Mouse (Mus musculus): ENCODE data around the gene Slc35e1.

Gene Slc35e1

DNA sequence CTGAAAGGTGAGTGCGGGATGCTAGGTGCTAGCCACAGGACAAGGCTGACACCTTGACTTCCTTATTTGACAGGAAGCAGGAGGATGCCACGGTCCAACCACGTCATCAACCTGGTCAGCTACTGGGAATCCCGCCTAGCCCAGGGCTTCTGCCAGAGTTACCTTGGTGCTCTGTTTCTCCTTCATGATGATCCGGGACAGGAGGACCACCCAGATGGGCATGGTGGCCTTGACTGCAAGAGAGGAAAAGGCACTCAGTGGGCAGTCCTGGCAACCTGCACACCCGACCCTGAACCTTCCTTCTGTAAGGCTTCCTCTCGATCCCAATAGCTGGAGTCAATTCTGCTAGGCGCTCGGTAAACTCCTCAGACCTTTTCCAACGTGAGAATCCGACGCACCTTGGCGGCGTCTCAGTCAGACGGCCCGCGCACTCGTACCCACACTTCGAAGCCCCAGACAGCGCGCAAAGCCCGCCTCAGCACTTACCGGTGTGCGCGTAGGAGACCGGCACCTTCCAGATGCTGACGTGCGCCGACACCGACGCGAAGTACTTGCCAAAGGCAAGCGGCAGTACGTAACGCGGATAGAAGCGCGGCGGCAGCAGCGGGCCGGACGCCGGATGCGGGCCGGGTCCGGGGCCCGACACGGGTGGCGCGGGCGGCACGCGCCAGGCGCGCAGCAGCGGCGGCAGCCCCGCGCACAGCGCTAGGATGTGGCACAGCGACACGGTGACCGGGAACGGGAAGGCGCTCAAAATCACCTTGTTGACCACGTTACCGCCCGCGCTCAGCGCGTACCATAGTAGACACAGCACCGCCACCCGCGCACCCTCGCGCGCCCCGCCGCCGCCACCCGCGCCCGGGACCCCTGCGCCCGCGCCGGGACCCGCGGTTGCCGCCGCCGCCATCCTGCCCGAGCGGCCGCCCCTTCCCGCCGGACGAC lies at the start of gene Slc35e1:
Slc35e1 (minus strand) TSS at position 935 of the 942 bp plus-strand sequence.
- DNase-seq (ENCODE audit: low read depth): peak; percentile 80

GRCm38 (mm10) chr8:72539234-72539633 lies 46.8 kb upstream of the Slc35e1 start:
- peak; percentile 47 for DNase-seq (ENCODE audit: low read depth)

- DNase-seq (ENCODE audit: low read depth): no peak
Measured at GRCm38 (mm10) chr8:72534888-72535287, 42.5 kb upstream of the Slc35e1 start.

- no peak for DNase-seq (ENCODE audit: low read depth)
Measured at GRCm38 (mm10) chr8:72532103-72532502, 39.7 kb upstream of the Slc35e1 start.

GRCm38 (mm10) chr8:72521888-72522287 lies 29.5 kb upstream of the Slc35e1 start:
- DNase-seq (ENCODE audit: low read depth): no peak

- no peak for DNase-seq (ENCODE audit: low read depth)
Measured at GRCm38 (mm10) chr8:72517421-72517988, 25.1 kb upstream of the Slc35e1 start.

GRCm38 (mm10) chr8:72513158-72513557 lies 20.7 kb upstream of the Slc35e1 start:
- DNase-seq (ENCODE audit: low read depth): no peak

DNA sequence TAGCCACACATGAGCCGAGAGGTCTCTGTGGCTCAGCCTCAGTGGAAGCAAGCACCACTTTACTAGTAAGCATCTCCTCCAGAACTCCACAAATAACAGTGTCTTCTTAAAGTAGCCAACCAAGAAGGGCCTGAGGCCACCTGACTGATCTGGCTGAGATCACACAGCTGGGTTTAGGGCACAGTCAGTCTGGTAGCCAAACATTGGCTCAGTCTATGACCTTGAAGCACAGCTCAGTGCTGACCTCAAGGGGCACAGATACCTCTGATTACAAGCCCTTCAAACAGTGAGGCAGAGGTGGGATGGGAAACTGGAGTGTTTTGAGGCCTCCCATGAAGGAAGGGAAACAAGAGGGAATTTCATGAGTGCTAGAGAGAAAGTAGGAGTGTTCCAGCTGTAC lies 20.2 kb upstream of the Slc35e1 start:
- no peak for DNase-seq (ENCODE audit: low read depth)

GRCm38 (mm10) chr8:72507505-72507904 lies 15.1 kb upstream of the Slc35e1 start:
- DNase-seq (ENCODE audit: low read depth): no peak

DNA sequence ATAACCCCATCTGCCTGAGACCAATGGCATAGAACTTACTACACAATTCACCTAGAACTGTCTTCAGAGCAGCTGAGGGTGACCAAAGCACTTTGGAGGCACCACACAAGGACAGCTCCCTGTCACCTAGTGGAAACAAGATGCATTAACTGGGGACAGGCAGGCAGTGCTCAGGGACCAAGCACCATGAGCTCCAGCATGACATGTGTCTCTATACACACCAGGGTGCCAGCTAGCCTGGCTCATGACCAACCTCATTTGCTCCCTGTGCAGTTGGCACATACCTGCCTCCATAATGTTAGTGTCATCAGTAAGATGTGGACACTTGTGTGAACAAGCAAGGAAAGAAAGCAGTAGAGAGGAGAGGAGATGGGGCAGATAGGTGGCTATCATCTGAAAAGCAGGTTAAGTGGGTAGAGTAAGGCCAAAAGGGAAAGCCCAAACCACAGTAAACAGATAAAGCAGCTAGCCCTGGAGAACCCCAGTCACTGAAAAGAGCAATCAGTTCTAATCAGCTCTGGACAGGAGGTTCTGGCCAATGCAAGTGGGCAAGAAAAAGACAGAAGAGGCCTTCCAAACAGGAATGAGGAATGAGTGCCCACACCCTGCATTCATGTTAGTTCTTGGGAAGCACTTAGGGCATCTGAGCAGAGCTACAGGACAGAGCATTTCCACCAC lies 12.4 kb upstream of the Slc35e1 start:
- no peak for DNase-seq (ENCODE audit: low read depth)

DNA sequence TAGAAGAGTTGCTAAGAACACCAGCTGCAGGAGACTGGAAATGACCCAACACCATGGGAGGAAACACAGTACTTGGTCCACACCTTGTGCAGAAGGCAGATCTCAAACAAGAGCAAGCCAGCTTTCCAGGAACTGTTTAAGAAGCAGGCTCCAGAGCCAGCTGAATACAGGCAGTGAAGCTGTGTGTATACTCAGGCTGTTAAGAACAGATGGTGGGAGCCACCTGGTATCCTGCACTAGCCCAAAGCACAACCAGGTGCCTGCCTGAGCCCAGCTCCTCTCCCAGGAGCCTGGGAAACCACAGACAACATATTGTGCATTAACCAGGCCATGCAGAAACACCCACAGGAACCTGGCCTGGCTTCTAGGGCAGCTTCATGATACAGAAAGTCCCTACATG lies 11.7 kb upstream of the Slc35e1 start:
- no peak for DNase-seq (ENCODE audit: low read depth)

GRCm38 (mm10) chr8:72500521-72500931 lies 8.1 kb upstream of the Slc35e1 start:
- DNase-seq (ENCODE audit: low read depth): no peak

GRCm38 (mm10) chr8:72499521-72500284 lies 7.3 kb upstream of the Slc35e1 start:
- DNase-seq (ENCODE audit: low read depth): no peak

DNA sequence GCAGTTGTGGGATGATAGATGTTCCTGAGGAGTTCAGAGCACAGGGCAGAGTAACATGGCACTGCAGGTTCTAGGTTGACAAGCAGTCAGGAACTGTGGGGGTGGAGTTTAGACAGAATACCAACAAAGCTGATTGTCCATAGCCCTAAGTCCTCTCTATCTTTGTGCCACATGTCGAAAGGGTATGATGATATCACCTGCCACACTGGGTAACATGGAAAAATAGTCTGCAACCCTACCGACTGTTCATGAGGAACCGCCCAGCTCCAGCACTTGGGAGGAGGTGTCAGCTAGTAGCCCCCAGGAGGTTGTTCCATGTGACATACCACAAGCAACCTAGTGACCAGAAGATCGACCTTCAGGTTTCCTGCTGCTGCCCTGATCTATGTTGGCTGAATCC lies 6.1 kb upstream of the Slc35e1 start:
- no peak for DNase-seq (ENCODE audit: low read depth)

- DNase-seq (ENCODE audit: low read depth): no peak
Measured at GRCm38 (mm10) chr8:72497911-72498310, 5.5 kb upstream of the Slc35e1 start.

DNA sequence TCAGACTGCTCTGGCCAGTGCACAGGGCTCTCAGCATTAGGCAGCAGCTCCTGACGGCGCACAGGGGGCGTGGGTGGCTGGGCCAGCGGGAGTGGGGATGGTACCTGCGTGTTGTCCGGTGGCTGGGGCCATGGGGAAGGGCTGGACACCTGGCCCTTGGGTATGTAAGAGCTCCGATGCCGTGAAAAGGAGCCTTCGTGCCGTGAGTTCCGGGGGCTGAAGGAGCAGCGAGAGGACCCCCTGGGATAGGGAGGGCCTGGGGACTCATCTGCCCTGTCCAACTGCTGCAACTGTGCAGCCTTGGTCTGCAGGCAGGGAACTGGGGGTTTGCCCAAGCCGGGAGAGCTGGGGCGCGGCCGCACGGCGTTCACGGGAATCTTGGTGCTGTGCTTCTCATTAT lies 3.8 kb upstream of the Slc35e1 start:
- no peak for DNase-seq (ENCODE audit: low read depth)

DNA sequence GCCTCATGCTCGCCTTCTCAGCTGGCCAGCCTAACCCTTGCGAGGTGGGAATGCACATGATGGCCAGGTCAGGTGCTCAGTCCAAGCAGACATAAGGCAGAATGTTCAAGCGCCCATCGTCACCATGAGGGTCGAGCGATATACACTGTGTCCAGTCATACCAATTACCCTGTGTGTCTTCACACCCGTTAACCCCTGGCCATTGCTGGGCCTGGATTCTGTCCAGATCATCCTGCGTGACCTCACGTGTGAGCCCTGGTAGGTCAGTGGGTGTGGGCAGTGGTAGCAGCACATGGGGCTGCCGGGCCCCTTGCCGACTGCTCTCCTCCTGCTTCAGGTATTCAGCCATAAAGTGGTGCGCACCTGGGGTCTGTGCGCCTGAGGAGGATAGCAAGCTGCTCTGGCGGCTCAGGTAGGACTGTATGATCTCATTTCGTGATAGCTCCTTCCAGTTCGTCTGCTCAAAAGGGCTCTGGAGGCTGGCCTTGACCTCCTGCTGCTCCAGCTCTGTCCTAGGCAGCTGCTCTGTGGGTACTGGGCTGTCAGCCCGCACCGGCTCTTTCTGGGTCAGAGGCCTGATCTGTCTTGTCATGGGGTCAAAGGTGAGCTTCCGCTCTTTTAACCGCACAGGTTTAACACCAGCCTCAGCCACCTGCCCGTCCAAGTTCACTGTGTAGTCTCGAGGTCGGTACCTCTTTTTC lies 3.1 kb upstream of the Slc35e1 start:
- DNase-seq (ENCODE audit: low read depth): no peak

GRCm38 (mm10) chr8:72493381-72493780 lies 967 bp upstream of the Slc35e1 start:
- DNase-seq (ENCODE audit: low read depth): no peak

- DNase-seq (ENCODE audit: low read depth): peak; percentile 99
Measured at GRCm38 (mm10) chr8:72492622-72493081, 238 bp upstream of the Slc35e1 start.

DNA sequence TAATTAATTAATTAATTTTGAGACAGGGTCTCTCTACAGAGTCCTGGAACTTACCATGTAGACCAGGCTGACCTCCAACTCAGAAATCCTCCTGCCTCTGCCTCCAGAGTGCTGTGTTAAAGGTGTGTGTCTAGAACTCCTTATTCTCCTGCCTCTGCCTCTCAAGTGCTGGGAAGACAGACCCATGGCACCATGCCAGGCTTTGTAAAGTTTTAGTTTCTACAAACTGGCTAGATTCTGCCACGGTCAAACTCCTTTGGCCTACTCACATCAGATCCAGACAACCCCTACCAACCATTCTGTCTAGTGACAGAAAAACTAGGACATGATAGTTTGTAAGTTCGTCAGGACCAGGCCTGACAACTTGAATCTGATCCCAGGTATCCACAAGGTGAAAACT lies 1.4 kb downstream of the Slc35e1 start:
- DNase-seq (ENCODE audit: low read depth): no peak

DNA sequence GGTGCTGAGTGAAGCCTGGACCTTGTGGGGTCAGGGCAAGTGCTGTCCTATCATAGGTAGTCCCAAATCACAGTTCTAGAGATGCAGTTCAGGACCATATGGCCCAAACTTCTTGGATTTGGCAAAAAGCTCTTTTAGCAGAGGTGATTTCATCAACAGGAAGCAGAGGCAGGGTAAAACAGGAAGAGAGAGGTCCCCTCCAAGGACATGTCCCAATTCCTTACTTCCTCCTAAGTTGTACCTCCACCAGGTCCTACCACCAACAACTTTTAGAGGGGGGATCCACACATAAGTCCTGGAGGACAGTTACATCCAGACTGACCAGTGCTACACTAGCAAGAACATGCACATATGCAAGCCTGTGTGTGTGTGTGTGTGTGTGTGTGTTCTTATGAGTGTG lies 5.4 kb downstream of the Slc35e1 start:
- DNase-seq (ENCODE audit: low read depth): no peak

All from induced T-regulatory cell, adult 2 months (primary cell).